Mouse (Mus musculus) R1 (cell line): ENCODE results near the gene Ola1.

Experiments
- DNase-seq: peaks from one replicate; pipeline ENCODE4 v3.0.0-alpha.2; 2018; ENCODE audit warnings: low read depth, low spot score

The Ola1 gene

DNA sequence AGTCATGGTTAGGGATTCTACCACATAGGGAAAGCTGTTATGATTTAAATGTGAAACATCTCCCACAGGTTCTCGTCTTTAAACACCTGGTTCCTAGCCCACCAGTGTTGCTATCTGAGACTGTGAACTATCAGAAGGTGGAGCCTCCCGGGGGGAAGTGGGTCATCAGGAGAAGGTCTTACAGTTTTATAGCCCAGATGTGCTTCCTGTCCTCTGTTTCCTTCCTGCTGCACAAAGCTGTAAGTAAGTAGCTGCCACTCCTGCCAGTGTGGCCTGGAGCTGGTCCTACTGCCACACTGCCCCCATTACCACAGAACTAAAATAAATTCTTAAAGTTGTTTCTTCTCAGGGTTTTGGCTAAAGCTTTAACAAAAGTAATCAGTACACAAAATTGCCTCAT, 72.6 kb downstream of the Ola1 start:
- no peak for DNase-seq

- no peak for DNase-seq
Observed at GRCm38 (mm10) chr2:73143732-73144131, 75.0 kb downstream of the Ola1 start.

GRCm38 (mm10) chr2:73142832-73143470, 75.8 kb downstream of the Ola1 start:
- DNase-seq, result peak; percentile 94

DNA sequence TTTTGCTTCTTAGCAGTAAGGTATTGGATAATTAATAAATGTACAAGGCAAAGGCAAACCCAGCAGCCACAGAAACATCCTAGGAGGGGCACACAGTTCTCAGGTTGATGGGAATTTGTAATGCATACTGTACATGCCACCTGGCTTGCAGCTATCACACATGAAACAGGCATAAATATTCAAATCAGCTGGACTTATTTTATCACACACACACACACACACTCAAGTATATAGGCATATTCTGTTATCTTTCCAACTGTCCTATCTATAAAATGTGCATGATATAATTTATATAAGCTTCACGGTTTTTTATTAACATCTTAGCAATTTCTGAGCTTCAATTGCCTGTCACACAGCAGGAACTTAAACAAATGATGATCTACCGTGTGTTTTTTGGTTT, 85.8 kb downstream of the Ola1 start:
- no peak for DNase-seq

DNA sequence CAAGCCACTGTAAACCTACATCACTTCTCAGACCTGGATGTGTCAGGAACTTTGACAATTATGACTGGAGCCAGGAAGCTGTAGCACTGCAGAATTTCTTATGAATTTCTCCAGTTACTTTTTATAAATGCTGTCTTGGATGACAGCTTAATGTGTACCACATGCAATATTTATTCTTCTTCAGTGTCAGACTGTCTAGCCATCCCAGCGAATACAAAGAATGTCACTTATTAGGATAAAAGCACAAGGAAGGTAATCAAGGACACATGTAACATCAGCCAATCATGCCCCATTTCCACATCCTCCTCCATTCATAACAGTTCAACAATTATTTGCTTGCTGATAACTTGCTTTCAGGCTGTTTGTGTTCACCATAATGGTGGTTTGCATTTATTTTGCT, 91.0 kb downstream of the Ola1 start:
- no peak for DNase-seq

GRCm38 (mm10) chr2:73118781-73119180, 99.9 kb downstream of the Ola1 start:
- no peak for DNase-seq

DNA sequence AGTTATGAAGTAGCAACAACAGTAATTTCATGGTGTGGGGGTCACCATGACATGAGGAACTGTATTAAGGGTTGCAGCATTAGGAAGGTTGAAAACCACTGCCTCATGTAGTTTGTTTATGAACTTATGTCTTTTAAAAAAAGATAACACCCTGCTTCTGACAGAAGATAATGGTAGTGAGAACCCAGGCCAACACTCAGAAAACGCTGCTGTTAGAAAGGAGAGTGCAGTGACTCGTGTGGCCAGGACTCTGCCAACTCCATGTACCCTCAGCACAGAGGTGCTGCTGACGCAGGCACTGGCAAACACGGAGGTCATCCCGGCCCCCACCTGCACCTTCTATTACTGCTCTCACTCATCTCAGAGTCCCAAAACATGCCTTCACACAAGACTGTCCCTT, 111.6 kb downstream of the Ola1 start:
- no peak for DNase-seq

- no peak for DNase-seq
Observed at GRCm38 (mm10) chr2:73096491-73096890, 122.2 kb downstream of the Ola1 start.

GRCm38 (mm10) chr2:73095300-73095699, 123.4 kb downstream of the Ola1 start:
- DNase-seq, result no peak

DNA sequence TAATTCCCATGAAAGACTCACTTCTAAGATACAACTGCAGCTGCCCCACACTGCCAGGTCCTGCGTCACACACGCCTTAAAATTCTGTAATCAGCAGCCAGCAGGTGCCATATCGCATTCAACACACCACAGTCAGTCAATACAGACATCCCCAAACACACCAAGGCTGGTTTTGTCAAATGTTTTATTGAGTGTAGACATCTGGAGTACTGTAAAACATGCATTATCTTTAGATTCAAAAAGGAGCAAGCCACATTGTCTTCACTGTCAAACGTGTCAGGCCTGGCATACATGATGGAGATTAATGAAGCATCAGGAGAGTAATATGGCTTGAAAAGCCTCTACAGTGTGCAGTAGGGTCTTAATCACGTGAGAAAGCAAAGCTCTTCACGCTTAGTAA, 125.7 kb downstream of the Ola1 start:
- DNase-seq, result no peak

GRCm38 (mm10) chr2:73091302-73091701, 127.4 kb downstream of the Ola1 start:
- no peak for DNase-seq

- no peak for DNase-seq
Observed at GRCm38 (mm10) chr2:73087641-73088040, 131.1 kb downstream of the Ola1 start.

GRCm38 (mm10) chr2:73085669-73086304, 132.9 kb downstream of the Ola1 start:
- peak; percentile 61 for DNase-seq

DNA sequence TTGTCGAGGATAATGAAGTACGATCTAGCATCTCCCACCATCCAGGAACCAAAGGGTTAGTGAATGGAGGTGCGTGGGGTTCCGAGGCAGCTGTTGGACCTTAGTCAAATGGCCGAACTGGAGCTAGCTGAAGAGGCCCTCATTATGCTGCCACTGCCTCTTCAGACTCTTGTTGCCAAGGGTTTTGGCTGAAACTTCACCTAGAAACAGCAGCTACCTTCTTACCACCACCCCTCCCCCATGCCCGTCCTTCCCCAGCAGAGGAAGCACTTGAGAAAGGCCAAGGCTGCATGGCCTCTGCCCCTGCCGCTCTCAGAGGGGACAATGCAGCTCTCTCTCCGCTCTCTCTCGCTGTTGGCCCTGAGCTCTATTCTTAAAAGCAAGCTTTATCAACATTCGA, 136.2 kb downstream of the Ola1 start:
- peak; percentile 69 for DNase-seq

- peak; percentile 52 for DNase-seq
Observed at GRCm38 (mm10) chr2:73081861-73082260, 136.9 kb downstream of the Ola1 start.

DNA sequence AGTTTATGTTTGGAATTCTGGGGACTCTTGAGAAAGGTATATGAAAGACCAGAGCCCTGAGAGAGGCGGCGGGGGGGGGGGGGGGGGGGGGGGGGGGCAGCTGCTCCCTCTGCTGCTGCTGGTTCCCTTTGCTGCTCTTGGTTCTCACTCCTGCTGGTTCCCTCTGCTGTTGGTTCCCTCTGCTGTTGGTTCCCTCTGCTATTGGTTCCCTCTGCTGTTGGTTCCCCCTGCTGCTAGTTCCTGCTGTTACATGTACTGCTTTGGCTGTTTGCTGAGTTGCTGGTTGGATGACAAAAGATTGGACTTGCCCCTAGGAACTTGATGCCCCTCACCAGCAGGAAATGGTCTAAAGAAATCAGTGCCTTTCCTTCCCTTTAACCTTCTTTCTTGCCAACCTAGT, 138.6 kb downstream of the Ola1 start:
- peak; percentile 77 for DNase-seq

GRCm38 (mm10) chr2:73079311-73079710, 139.4 kb downstream of the Ola1 start:
- DNase-seq, result no peak

- DNase-seq, result no peak
Observed at GRCm38 (mm10) chr2:73073811-73074472, 144.8 kb downstream of the Ola1 start.

- no peak for DNase-seq
Observed at GRCm38 (mm10) chr2:73071201-73071600, 147.5 kb downstream of the Ola1 start.

DNA sequence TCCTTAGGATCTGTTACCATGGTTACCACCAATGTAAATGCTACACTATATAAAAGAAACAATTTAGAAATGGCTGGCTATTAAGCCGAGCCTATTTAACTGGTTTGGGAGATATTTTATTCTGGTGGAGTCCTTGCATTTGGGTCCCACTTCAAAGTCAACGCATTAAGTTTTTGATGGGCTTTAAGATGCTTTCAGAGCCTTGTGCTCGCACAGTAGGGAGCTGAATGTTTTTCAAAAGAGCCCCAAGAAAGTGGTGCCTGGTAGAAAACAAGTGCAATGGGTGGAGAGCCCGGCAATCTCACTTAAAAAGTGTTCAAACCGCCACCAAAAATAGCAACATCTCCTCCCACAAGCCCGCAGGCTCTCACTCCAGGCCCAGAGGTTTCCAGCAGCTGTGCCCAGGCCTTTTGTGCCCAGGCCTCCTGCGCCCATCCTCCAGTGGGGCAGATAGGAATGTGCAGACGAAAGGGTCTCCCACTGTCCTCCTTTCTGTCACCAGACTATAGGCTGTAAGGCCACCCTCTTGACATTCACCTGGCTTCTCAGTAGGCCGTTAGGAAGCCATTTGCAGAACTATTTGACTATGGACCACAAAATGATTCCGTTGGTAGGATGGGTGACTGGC, 148.2 kb downstream of the Ola1 start:
- DNase-seq, result peak; percentile 54

GRCm38 (mm10) chr2:73069223-73069825, 149.4 kb downstream of the Ola1 start:
- DNase-seq, result no peak
